In the genomic region with DNA sequence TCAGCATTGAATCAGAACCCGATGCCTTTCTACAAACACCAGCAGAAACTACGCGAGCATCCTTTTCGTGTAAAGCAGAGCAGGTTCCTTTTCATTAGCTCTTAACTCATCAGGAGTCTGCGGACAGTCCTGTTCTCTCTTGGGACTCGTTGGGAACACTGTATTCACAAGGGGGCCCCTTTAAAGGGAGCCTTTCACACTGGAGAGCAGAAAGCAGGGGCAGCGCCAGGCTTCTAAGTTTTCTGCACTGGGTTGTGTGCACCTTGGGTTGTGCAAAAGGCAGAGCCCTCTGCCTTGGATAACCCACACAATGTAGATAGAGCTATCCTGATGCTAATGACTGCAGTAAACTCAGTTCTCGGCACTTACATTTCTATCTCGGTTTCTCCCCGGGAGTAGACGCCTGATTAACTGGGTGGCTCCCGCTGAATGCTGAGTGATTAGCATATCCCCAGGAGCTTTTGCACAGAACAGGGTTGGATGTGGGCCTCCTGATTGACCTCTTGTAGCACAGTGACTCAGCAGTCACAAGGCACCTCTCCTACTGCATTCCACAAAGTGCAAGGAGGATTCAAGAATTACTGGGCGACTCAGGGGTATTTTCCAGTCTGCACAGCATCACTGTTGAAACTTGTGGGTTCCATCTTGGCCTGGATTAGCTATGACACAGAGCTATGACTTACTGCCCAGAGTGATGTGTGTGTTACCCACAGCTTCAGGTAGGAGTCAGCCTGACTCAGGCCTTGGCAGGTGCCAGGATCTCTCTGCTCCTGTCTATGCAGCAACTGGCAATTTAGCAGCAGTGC, we compare ENCODE assay signal across 8 mouse cellular contexts.
DNase-seq lines count a peak whose midpoint lies in the region; ATAC-seq and TF ChIP-seq lines count a peak whose summit lies in the region.

No protein-coding gene starts in this region.

- H3K9ac ChIP-seq in forebrain, embryonic 14.5 days (ENCODE audit: low read length) = peak overlapping the region; percentile 35; the same call in 1 of the 2 replicates
- no peak overlapping the region for H3K9ac ChIP-seq in hindbrain, postnatal 0 days (replicated peaks; ENCODE audit: low read length)
- H3K9ac ChIP-seq in midbrain, embryonic 12.5 days (replicated peaks) = no peak overlapping the region

- no peak overlapping the region for H3K4me3 ChIP-seq in forebrain, embryonic 14.5 days (ENCODE audit: low read depth, low read length)
- H3K4me3 ChIP-seq in hindbrain, postnatal 0 days (ENCODE audit: low read length) = no peak overlapping the region
- H3K4me3 ChIP-seq in midbrain, embryonic 12.5 days = no peak overlapping the region

- no peak for TF ChIP-seq CTCF in hindbrain, postnatal 0 days (IDR thresholded peaks at IDR 0.05; ENCODE audit: low read depth)

- no peaks in the 10 kb centered on the region for H3K27me3 ChIP-seq in forebrain, embryonic 14.5 days (replicated peaks; ENCODE audit: control insufficient read depth, insufficient read depth, low read length)
- H3K27me3 ChIP-seq in hindbrain, postnatal 0 days (ENCODE audit: insufficient read depth, low read length) = no peaks in the 10 kb centered on the region
- no peaks in the 10 kb centered on the region for H3K27me3 ChIP-seq in midbrain, embryonic 12.5 days

- H3K36me3 ChIP-seq in forebrain, embryonic 14.5 days (ENCODE audit: control insufficient read depth, insufficient read depth, low read length) = no peaks in the 10 kb centered on the region
- no peaks in the 10 kb centered on the region for H3K36me3 ChIP-seq in hindbrain, postnatal 0 days (ENCODE audit: insufficient read depth, low read length)
- H3K36me3 ChIP-seq in midbrain, embryonic 12.5 days = no peaks in the 10 kb centered on the region

- H3K4me2 ChIP-seq in forebrain, embryonic 14.5 days (ENCODE audit: low read length) = peak overlapping the region; percentile 17; the same call in 1 of the 2 replicates
- H3K4me2 ChIP-seq in hindbrain, postnatal 0 days (ENCODE audit: low read depth, low read length) = peak overlapping the region; percentile 14; the same call in 1 of the 2 replicates
- H3K4me2 ChIP-seq in midbrain, embryonic 12.5 days (replicated peaks) = peak overlapping the region; percentile 34

- H3K4me1 ChIP-seq in forebrain, embryonic 14.5 days (ENCODE audit: control insufficient read depth, insufficient read depth, low read length) = no peaks in the 10 kb centered on the region
- H3K4me1 ChIP-seq in hindbrain, postnatal 0 days (ENCODE audit: insufficient read depth, low read length) = no peaks in the 10 kb centered on the region
- H3K4me1 ChIP-seq in midbrain, embryonic 12.5 days = peaks cover 7% of the 10 kb centered on the region

- DNase-seq in right cerebral cortex, adult 18-20 months = peak; percentile 1
- no peak for DNase-seq in right cerebral cortex, postnatal 36 days (ENCODE audit: low spot score in 2 of 2)
- DNase-seq in forebrain, embryonic 14.5 days (ENCODE audit: low spot score) = peak; percentile 13
- peak; percentile 18 for DNase-seq in hindbrain, postnatal 0 days (ENCODE audit: low spot score)
- DNase-seq in cerebellum, adult 11 months = no peak
- no peak for DNase-seq in cerebellum, postnatal 36 days
- no peak for DNase-seq in left cerebral cortex, postnatal 10 days (ENCODE audit: extremely low spot score in 1 of 2, low spot score in 2 of 2)

- 3% methylated on average over 13 of the region's 13 CpGs for WGBS in forebrain, embryonic 14.5 days
- 10% methylated on average over 13 of the region's 13 CpGs for WGBS in hindbrain, postnatal 0 days
- 8% methylated on average over 13 of the region's 13 CpGs for WGBS in midbrain, embryonic 12.5 days

- ATAC-seq in forebrain, embryonic 14.5 days = peak; percentile 69
- peak; percentile 71 for ATAC-seq in hindbrain, postnatal 0 days
- ATAC-seq in midbrain, embryonic 12.5 days (ENCODE audit: low FRiP score, low read depth) = peak; percentile 82

- intact Hi-C loops in left cerebral cortex, postnatal 10 days (cut with DNase I) = no loop called here

- no peaks in the 10 kb centered on the region for H3K9me3 ChIP-seq in forebrain, embryonic 14.5 days (replicated peaks; ENCODE audit: control insufficient read depth, low read length)
- H3K9me3 ChIP-seq in hindbrain, postnatal 0 days (ENCODE audit: low read length) = no peaks in the 10 kb centered on the region
- no peaks in the 10 kb centered on the region for H3K9me3 ChIP-seq in midbrain, embryonic 12.5 days

- no peak overlapping the region for H3K27ac ChIP-seq in forebrain, embryonic 14.5 days (ENCODE audit: low read depth, low read length)
- no peak overlapping the region for H3K27ac ChIP-seq in hindbrain, postnatal 0 days
- no peak overlapping the region for H3K27ac ChIP-seq in midbrain, embryonic 12.5 days (replicated peaks)

Comparison
In these comparisons a context has a peak if more than half of its experiments do, and no peak if none do; other contexts are left out.
1. DNase-seq: peak in right cerebral cortex, adult 18-20 months (single experiment), forebrain, embryonic 14.5 days (single experiment) and hindbrain, postnatal 0 days (single experiment); none in right cerebral cortex, postnatal 36 days (0 of 2), cerebellum, adult 11 months (single experiment), cerebellum, postnatal 36 days (0 of 2) and left cerebral cortex, postnatal 10 days (0 of 2).
2. Peak in every context shown above with its lines, with median percentiles within 50 percentile points of each other: ATAC-seq and H3K4me2 ChIP-seq.